Mouse (Mus musculus): ENCODE measurements around the gene Gp2. TPM values are rescaled to one million over a fixed set of nuclear protein-coding genes. Genes with fewer than 3 reads are reported as not detected.

Gp2 gene
- not detected in 2 replicates for polyA plus RNA-seq (2015; fragmentation: Nextera tagmentation; extraction: Ambion mirVana)

GRCm38 (mm10) chr7:119459185-119459584, at the start of gene Gp2:
Gp2 (minus strand) TSS chr7:119459285.

GRCm38 (mm10) chr7:119479256-119479655, 20.2 kb upstream of the Gp2 start, which contains the start of gene Umod:
Umod (minus strand) TSS chr7:119479282.

Other genes with a start within 250 kb of the Gp2 start
- gene Umod, start 20.0 kb upstream of the Gp2 start, polyA plus RNA-seq (2015; fragmentation: Nextera tagmentation; extraction: Ambion mirVana), result not detected in 2 replicates
- gene Acsm5, start 60.2 kb upstream of the Gp2 start, polyA plus RNA-seq (2015; fragmentation: Nextera tagmentation; extraction: Ambion mirVana), result 0.29 and 0.36 TPM in 2 replicates
- not detected in 2 replicates for gene Pdilt, start 64.2 kb upstream of the Gp2 start, polyA plus RNA-seq (2015; fragmentation: Nextera tagmentation; extraction: Ambion mirVana)
- 0.02 and 0.48 TPM in 2 replicates for gene Acsm2, start 95.1 kb upstream of the Gp2 start, polyA plus RNA-seq (2015; fragmentation: Nextera tagmentation; extraction: Ambion mirVana)
- 1.2 and 1.4 TPM in 2 replicates for gene Acsm1, start 147.7 kb upstream of the Gp2 start, polyA plus RNA-seq (2015; fragmentation: Nextera tagmentation; extraction: Ambion mirVana)
- not detected in 2 replicates for gene Acsm4, start 230.7 kb upstream of the Gp2 start, polyA plus RNA-seq (2015; fragmentation: Nextera tagmentation; extraction: Ambion mirVana)